8 mouse cellular contexts compared by ENCODE assay signal in genomic region chr17:55971453-55971852, GRCm38 (mm10). TPM values are rescaled to one million over a fixed set of nuclear protein-coding genes. Genes with fewer than 3 reads are reported as not detected.
DNase-seq lines count a peak whose midpoint lies in the region; ATAC-seq and TF ChIP-seq lines count a peak whose summit lies in the region.

No protein-coding gene starts in this region.

- intact Hi-C loops in heart, adult 2 months (cut with DNase I): no loop called here

- no peak for TF ChIP-seq POLR2A in heart, adult 2 months (IDR thresholded peaks at IDR 0.05; ENCODE audit: insufficient read depth, low read depth, low read length)

- peak overlapping the region; percentile 76 for H3K9ac ChIP-seq in heart, embryonic 12.5 days
- H3K9ac ChIP-seq in heart, adult 2 months (ENCODE audit: low read depth, low read length): no peak overlapping the region
- H3K9ac ChIP-seq in stomach, embryonic 14.5 days (replicated peaks; ENCODE audit: low read depth, low read length): no peak overlapping the region
- H3K9ac ChIP-seq in stomach, postnatal 0 days (ENCODE audit: low read length): no peak overlapping the region

- H3K4me2 ChIP-seq in heart, embryonic 12.5 days: peak overlapping the region; percentile 96
- peak overlapping the region; percentile 95 for H3K4me2 ChIP-seq in stomach, embryonic 14.5 days (replicated peaks; ENCODE audit: low read depth, low read length)
- no peak overlapping the region for H3K4me2 ChIP-seq in stomach, postnatal 0 days (replicated peaks; ENCODE audit: low read depth)

- no peak for ATAC-seq in heart, embryonic 12.5 days (ENCODE audit: insufficient number of reproducible peaks, low FRiP score)
- ATAC-seq in stomach, embryonic 14.5 days (ENCODE audit: insufficient number of reproducible peaks, insufficient read depth, low FRiP score, low read depth): no peak
- no peak for ATAC-seq in stomach, postnatal 0 days (ENCODE audit: low FRiP score, low TSS enrichment)
- ATAC-seq in activated CD4-positive, CD25-positive, alpha-beta regulatory T cell, adult 4 months: no peak

- no peak overlapping the region for H3K27ac ChIP-seq in heart, embryonic 12.5 days (ENCODE audit: poor library complexity, severe bottlenecking)
- no peak overlapping the region for H3K27ac ChIP-seq in heart, adult 2 months
- no peak overlapping the region for H3K27ac ChIP-seq in stomach, embryonic 14.5 days (ENCODE audit: low read length)
- H3K27ac ChIP-seq in stomach, postnatal 0 days (replicated peaks): no peak overlapping the region
- peak overlapping the region; percentile 90; the same call in 1 of the 2 replicates for H3K27ac ChIP-seq in limb, embryonic 10.5 days

- no peak for TF ChIP-seq EP300 in heart, adult 2 months (IDR thresholded peaks at IDR 0.05; ENCODE audit: insufficient read depth, low read depth, low read length)
- no peak for TF ChIP-seq EP300 in stomach, postnatal 0 days (optimal IDR thresholded peaks at IDR 0.05)

- no peak for DNase-seq in heart, adult 2 months
- DNase-seq in stomach, postnatal 0 days (ENCODE audit: low spot score): no peak
- DNase-seq in limb, embryonic 10.5 days (ENCODE audit: low spot score): no peak
- DNase-seq in urinary bladder, postnatal 25 days (ENCODE audit: low spot score): no peak
- DNase-seq in layer of hippocampus, adult 9-11 months: no peak

- TF ChIP-seq CTCF in heart, adult 2 months (IDR thresholded peaks at IDR 0.05): no peak
- no peak for TF ChIP-seq CTCF in stomach, postnatal 0 days (IDR thresholded peaks at IDR 0.05; ENCODE audit: low read depth)

- H3K9me3 ChIP-seq in heart, embryonic 12.5 days (replicated peaks): no peaks in the 10 kb centered on the region
- no peaks in the 10 kb centered on the region for H3K9me3 ChIP-seq in stomach, embryonic 14.5 days (ENCODE audit: control insufficient read depth, low read depth, low read length)
- no peaks in the 10 kb centered on the region for H3K9me3 ChIP-seq in stomach, postnatal 0 days (ENCODE audit: control insufficient read depth, low read length)
- H3K9me3 ChIP-seq in limb, embryonic 10.5 days (replicated peaks): no peaks in the 10 kb centered on the region

- H3K36me3 ChIP-seq in heart, embryonic 12.5 days: peaks cover 15% of the 10 kb centered on the region
- no peaks in the 10 kb centered on the region for H3K36me3 ChIP-seq in heart, adult 2 months (ENCODE audit: control insufficient read depth, insufficient read depth, low read length)
- H3K36me3 ChIP-seq in stomach, embryonic 14.5 days (ENCODE audit: control insufficient read depth, insufficient read depth, low read length): peaks cover 10% of the 10 kb centered on the region
- H3K36me3 ChIP-seq in stomach, postnatal 0 days (ENCODE audit: control insufficient read depth, insufficient read depth, low read length): peaks cover 10% of the 10 kb centered on the region; the same call in 1 of the 2 replicates
- H3K36me3 ChIP-seq in limb, embryonic 10.5 days: peaks cover 46% of the 10 kb centered on the region

- WGBS in heart, embryonic 12.5 days: 28% methylated on average over 22 of the region's 22 CpGs
- 48% methylated on average over 22 of the region's 22 CpGs for WGBS in heart, adult 2 months
- 38% methylated on average over 22 of the region's 22 CpGs for WGBS in stomach, embryonic 14.5 days
- WGBS in stomach, postnatal 0 days: 48% methylated on average over 22 of the region's 22 CpGs
- WGBS in limb, embryonic 10.5 days: 27% methylated on average over 22 of the region's 22 CpGs

- peaks cover 30% of the 10 kb centered on the region for H3K27me3 ChIP-seq in heart, embryonic 12.5 days (replicated peaks)
- peaks cover 2% of the 10 kb centered on the region; the same call in 1 of the 2 replicates for H3K27me3 ChIP-seq in heart, adult 2 months (ENCODE audit: control insufficient read depth, insufficient read depth, low read length)
- 0 out of 2 replicates have a peak, but pooled peaks cover 3% of the 10 kb centered on the region for H3K27me3 ChIP-seq in stomach, embryonic 14.5 days (ENCODE audit: control insufficient read depth, insufficient read depth, low read length)
- H3K27me3 ChIP-seq in stomach, postnatal 0 days (ENCODE audit: control insufficient read depth, insufficient read depth, low read length): no peaks in the 10 kb centered on the region
- H3K27me3 ChIP-seq in limb, embryonic 10.5 days (ENCODE audit: low read depth, poor library complexity, severe bottlenecking): peaks cover 31% of the 10 kb centered on the region

- H3K4me1 ChIP-seq in heart, embryonic 12.5 days (replicated peaks): peaks cover 39% of the 10 kb centered on the region
- H3K4me1 ChIP-seq in heart, adult 2 months (ENCODE audit: control insufficient read depth, insufficient read depth, low read length): peaks cover 2% of the 10 kb centered on the region
- no peaks in the 10 kb centered on the region for H3K4me1 ChIP-seq in stomach, embryonic 14.5 days (ENCODE audit: control insufficient read depth, insufficient read depth, low read length)
- H3K4me1 ChIP-seq in stomach, postnatal 0 days (replicated peaks; ENCODE audit: control insufficient read depth, insufficient read depth): no peaks in the 10 kb centered on the region
- H3K4me1 ChIP-seq in limb, embryonic 10.5 days: peaks cover 31% of the 10 kb centered on the region

- H3K79me2 ChIP-seq in heart, adult 2 months (replicated peaks; ENCODE audit: control insufficient read depth, insufficient read depth, low read length): no peaks in the 10 kb centered on the region

- peak overlapping the region; percentile 58 for H3K4me3 ChIP-seq in heart, embryonic 12.5 days
- H3K4me3 ChIP-seq in heart, adult 2 months: no peak overlapping the region
- no peak overlapping the region for H3K4me3 ChIP-seq in stomach, embryonic 14.5 days (ENCODE audit: low read depth, low read length)
- H3K4me3 ChIP-seq in stomach, postnatal 0 days (ENCODE audit: low read depth, low read length): no peak overlapping the region
- peak overlapping the region; percentile 63 for H3K4me3 ChIP-seq in limb, embryonic 10.5 days

RNA-seq across cellular contexts. Expression of gene Shd, which starts 1.2 kb away (rescaled TPM):
- polyA plus RNA-seq in heart, embryonic 12.5 days (2016; fragmentation: Nextera tagmentation; extraction: Ambion mirVana): 7.2 and 9.2 TPM in 2 replicates
- under 1 TPM; 0.63 to 0.64 TPM for total RNA-seq in heart, adult 2 months (2021)
- 1.9 TPM in 2 replicates for polyA plus RNA-seq in heart, adult 2 months (2012; rRNA removed)
- 12.1 and 16.6 TPM in 2 replicates for polyA plus RNA-seq in stomach, embryonic 14.5 days (2014; fragmentation: Nextera tagmentation; extraction: Ambion mirVana)
- 3.2 and 3.4 TPM in 2 replicates for polyA plus RNA-seq in stomach, postnatal 0 days (2015; fragmentation: Nextera tagmentation; extraction: Ambion mirVana)
- 23.6 and 39.7 TPM in 2 replicates for polyA plus RNA-seq in limb, embryonic 10.5 days (2016; fragmentation: Nextera tagmentation; extraction: Ambion mirVana)
- polyA plus RNA-seq in activated CD4-positive, CD25-positive, alpha-beta regulatory T cell, adult 4 months (2017; shearing (Covaris generic)): not detected

RNA-seq across cellular contexts. Expression of gene Yju2, which starts 12.6 kb away (rescaled TPM):
- 17.4 and 17.5 TPM in 2 replicates for polyA plus RNA-seq in heart, embryonic 12.5 days (2016; fragmentation: Nextera tagmentation; extraction: Ambion mirVana)
- total RNA-seq in heart, adult 2 months (2021): 1 to 10 TPM; 8.3 to 9.2 TPM
- 3.7 and 4.2 TPM in 2 replicates for polyA plus RNA-seq in heart, adult 2 months (2012; rRNA removed)
- 20.8 and 21.8 TPM in 2 replicates for polyA plus RNA-seq in stomach, embryonic 14.5 days (2014; fragmentation: Nextera tagmentation; extraction: Ambion mirVana)
- 12.5 and 12.6 TPM in 2 replicates for polyA plus RNA-seq in stomach, postnatal 0 days (2015; fragmentation: Nextera tagmentation; extraction: Ambion mirVana)
- 27.7 and 28.5 TPM in 2 replicates for polyA plus RNA-seq in limb, embryonic 10.5 days (2016; fragmentation: Nextera tagmentation; extraction: Ambion mirVana)
- 10 to 100 TPM; 26.9 to 30.2 TPM for polyA plus RNA-seq in activated CD4-positive, CD25-positive, alpha-beta regulatory T cell, adult 4 months (2017; shearing (Covaris generic))

RNA-seq across cellular contexts. Expression of gene Fsd1, which starts 14.9 kb away (rescaled TPM):
- polyA plus RNA-seq in heart, embryonic 12.5 days (2016; fragmentation: Nextera tagmentation; extraction: Ambion mirVana): 5.2 and 5.6 TPM in 2 replicates
- under 1 TPM; 0.50 to 0.61 TPM for total RNA-seq in heart, adult 2 months (2021)
- polyA plus RNA-seq in heart, adult 2 months (2012; rRNA removed): 0.35 and 0.76 TPM in 2 replicates
- 13.7 and 17.6 TPM in 2 replicates for polyA plus RNA-seq in stomach, embryonic 14.5 days (2014; fragmentation: Nextera tagmentation; extraction: Ambion mirVana)
- 2.7 and 3.5 TPM in 2 replicates for polyA plus RNA-seq in stomach, postnatal 0 days (2015; fragmentation: Nextera tagmentation; extraction: Ambion mirVana)
- polyA plus RNA-seq in limb, embryonic 10.5 days (2016; fragmentation: Nextera tagmentation; extraction: Ambion mirVana): 44.0 and 56.6 TPM in 2 replicates
- not detected for polyA plus RNA-seq in activated CD4-positive, CD25-positive, alpha-beta regulatory T cell, adult 4 months (2017; shearing (Covaris generic))

RNA-seq across cellular contexts. Expression of gene Ebi3, which starts 19.0 kb away (rescaled TPM):
- 0.40 TPM in 1 of 2 replicates, not detected in the other for polyA plus RNA-seq in heart, embryonic 12.5 days (2016; fragmentation: Nextera tagmentation; extraction: Ambion mirVana)
- under 1 TPM; 0.34 to 0.91 TPM for total RNA-seq in heart, adult 2 months (2021)
- polyA plus RNA-seq in heart, adult 2 months (2012; rRNA removed): 1.3 and 4.1 TPM in 2 replicates
- polyA plus RNA-seq in stomach, embryonic 14.5 days (2014; fragmentation: Nextera tagmentation; extraction: Ambion mirVana): 2.7 and 3.1 TPM in 2 replicates
- polyA plus RNA-seq in stomach, postnatal 0 days (2015; fragmentation: Nextera tagmentation; extraction: Ambion mirVana): 2.7 and 3.1 TPM in 2 replicates
- polyA plus RNA-seq in limb, embryonic 10.5 days (2016; fragmentation: Nextera tagmentation; extraction: Ambion mirVana): 0.90 and 1.1 TPM in 2 replicates
- polyA plus RNA-seq in activated CD4-positive, CD25-positive, alpha-beta regulatory T cell, adult 4 months (2017; shearing (Covaris generic)): 10 to 100 TPM; 52.7 to 95.2 TPM

RNA-seq across cellular contexts. Expression of gene Zfp119b, which starts 22.2 kb away (rescaled TPM):
- 3.1 and 4.3 TPM in 2 replicates for polyA plus RNA-seq in heart, embryonic 12.5 days (2016; fragmentation: Nextera tagmentation; extraction: Ambion mirVana)
- total RNA-seq in heart, adult 2 months (2021): 1 to 10 TPM; 2.5 to 3.9 TPM
- polyA plus RNA-seq in heart, adult 2 months (2012; rRNA removed): 0.49 and 1.2 TPM in 2 replicates
- polyA plus RNA-seq in stomach, embryonic 14.5 days (2014; fragmentation: Nextera tagmentation; extraction: Ambion mirVana): 4.6 and 7.7 TPM in 2 replicates
- 4.9 and 5.8 TPM in 2 replicates for polyA plus RNA-seq in stomach, postnatal 0 days (2015; fragmentation: Nextera tagmentation; extraction: Ambion mirVana)
- 3.9 and 5.0 TPM in 2 replicates for polyA plus RNA-seq in limb, embryonic 10.5 days (2016; fragmentation: Nextera tagmentation; extraction: Ambion mirVana)
- 10 to 100 TPM; 17.2 to 17.4 TPM for polyA plus RNA-seq in activated CD4-positive, CD25-positive, alpha-beta regulatory T cell, adult 4 months (2017; shearing (Covaris generic))

Comparison
In these comparisons a context has a peak if more than half of its experiments do, and no peak if none do; other contexts are left out.
1. H3K4me3 ChIP-seq: peak in heart, embryonic 12.5 days (single experiment) and limb, embryonic 10.5 days (single experiment); none in heart, adult 2 months (single experiment), stomach, embryonic 14.5 days (single experiment) and stomach, postnatal 0 days (single experiment).